Mouse (Mus musculus) layer of hippocampus, adult 9-11 months (tissue): ENCODE data around the gene Scg3.
A peak's percentile ranks its signal among the peaks of the same experiment; 100 is the strongest.
"Not testable (repeated sequence)": the region's sequence is repeated elsewhere in the genome, so short reads cannot be mapped to it uniquely, and the experiment has no call there.

Source experiments
- DNase-seq: peaks from one replicate; pipeline ENCODE4 v3.0.0; 2022

The Scg3 gene

GRCm38 (mm10) chr9:75625556-75626307 is 58.1 kb downstream of the Scg3 start, which contains the start of gene Lysmd2:
Gene Lysmd2, plus strand, starts transcription at chr9:75625741.
- DNase-seq: peak; percentile 63

- DNase-seq: no peak
These were observed 58.8 kb downstream of the Scg3 start for GRCm38 (mm10) chr9:75624983-75625555.

- no peak for DNase-seq
These were observed 62.4 kb downstream of the Scg3 start for GRCm38 (mm10) chr9:75621428-75621827.

- not testable (repeated sequence) for DNase-seq
These were observed 64.1 kb downstream of the Scg3 start for GRCm38 (mm10) chr9:75619761-75620160.

- no peak for DNase-seq
These were observed 64.9 kb downstream of the Scg3 start for GRCm38 (mm10) chr9:75618836-75619400.

GRCm38 (mm10) chr9:75616560-75616959 is 67.3 kb downstream of the Scg3 start:
- no peak for DNase-seq

- peak; percentile 80 for DNase-seq
These were observed 73.0 kb downstream of the Scg3 start, which contains the start of gene Tmod2 for GRCm38 (mm10) chr9:75610571-75611493. Gene Tmod2, minus strand, starts transcription at chr9:75611325.

- DNase-seq: no peak
These were observed 73.9 kb downstream of the Scg3 start for GRCm38 (mm10) chr9:75609965-75610364.

- DNase-seq: peak; percentile 53
These were observed 74.4 kb downstream of the Scg3 start for GRCm38 (mm10) chr9:75609505-75609904.

GRCm38 (mm10) chr9:75607496-75607895 is 76.4 kb downstream of the Scg3 start:
- DNase-seq: no peak

GRCm38 (mm10) chr9:75601510-75601909 is 82.3 kb downstream of the Scg3 start:
- DNase-seq: no peak

- peak; percentile 66 for DNase-seq
These were observed 83.5 kb downstream of the Scg3 start for GRCm38 (mm10) chr9:75600166-75600934.

GRCm38 (mm10) chr9:75599191-75599841 is 84.5 kb downstream of the Scg3 start:
- peak; percentile 78 for DNase-seq

- DNase-seq: peak; percentile 60
These were observed 86.3 kb downstream of the Scg3 start for GRCm38 (mm10) chr9:75597596-75597995.

GRCm38 (mm10) chr9:75597036-75597435 is 86.8 kb downstream of the Scg3 start:
- DNase-seq: no peak

- peak; percentile 56 for DNase-seq
These were observed 90.4 kb downstream of the Scg3 start for GRCm38 (mm10) chr9:75593481-75593880.
